Mouse (Mus musculus) cortical plate, adult 2 months (tissue): ENCODE measurements around the gene Apbb2.

Experiments used
- CTCF ChIP-seq: fragments of 200-500 bp; IDR thresholded peaks from 2 replicates; pipeline ENCODE4 v1.5.1; 2011; ENCODE audit warnings: mild to moderate bottlenecking, control low read depth, low read length; ENCODE audit not compliant: insufficient read depth; ENCODE audit errors: extremely low read depth
- POLR2A ChIP-seq: fragments of 200-500 bp; IDR thresholded peaks from 2 replicates; pipeline ENCODE4 v1.6.1; 2011; ENCODE audit warnings: mild to moderate bottlenecking, low read length, control low read depth; ENCODE audit not compliant: insufficient read depth; ENCODE audit errors: extremely low read depth

GRCm38 (mm10) chr5:66576299-66576698, 42.3 kb downstream of the Apbb2 start:
- TF ChIP-seq POLR2A (no peak), CTCF (no peak)
